Mouse (Mus musculus) stomach, embryonic 14.5 days (tissue): Measurements from ENCODE around the gene Mrpl40. TPM values are rescaled to one million over a fixed set of nuclear protein-coding genes. Genes with fewer than 3 reads are reported as not detected.

Source experiments
- polyA plus RNA-seq: library from polyadenylated mRNA; unstranded; fragments of >200 nt; fragmentation: Nextera tagmentation; extraction: Ambion mirVana; gene quantifications from 2 replicates; pipeline ENCODE4 v1.2.1, GENCODE M21; 2014

The Mrpl40 gene
- polyA plus RNA-seq, 1 experiment from 2014 or later: 91.6 TPM

Other genes starting within 250 kb of the Mrpl40 start
- 17.1 and 18.9 TPM in 2 replicates for gene Sept5, start 246.9 kb downstream of the Mrpl40 start, polyA plus RNA-seq
- 15.5 and 17.9 TPM in 2 replicates for gene Cldn5, start 100.0 kb downstream of the Mrpl40 start, polyA plus RNA-seq
- 85.4 and 85.7 TPM in 2 replicates for gene Ufd1, start 65.1 kb downstream of the Mrpl40 start, polyA plus RNA-seq
- 43.1 and 43.8 TPM in 2 replicates for gene Cdc45, start 64.9 kb downstream of the Mrpl40 start, polyA plus RNA-seq
- 37.4 and 47.6 TPM in 2 replicates for gene 2510002D24Rik, start 40.3 kb downstream of the Mrpl40 start, polyA plus RNA-seq
- gene Gm28539, start 40.3 kb downstream of the Mrpl40 start, polyA plus RNA-seq: not detected in 2 replicates
- 16.3 and 16.8 TPM in 2 replicates for gene Hira, start 175 bp upstream of the Mrpl40 start, polyA plus RNA-seq